Mouse (Mus musculus) CH12.LX (cell line): Measurements from ENCODE around the gene Ints5. TPM values are rescaled to one million over a fixed set of nuclear protein-coding genes. Genes with fewer than 3 reads are reported as not detected.

Experiments used
- DNase-seq: peaks from one replicate; pipeline ENCODE4 v3.0.0-alpha.2; 2013; ENCODE audit errors: extremely low read depth
- H3K27ac ChIP-seq: 2 replicates; pipeline ENCODE4 v1.5.1; 2012; ENCODE audit warnings: low read depth, mild to moderate bottlenecking, control low read depth, moderate library complexity; ENCODE audit not compliant: insufficient read depth
- H3K27me3 ChIP-seq: replicated peaks from 2 replicates; pipeline ENCODE3; 2012; ENCODE audit warnings: inconsistent platforms
- H3K36me3 ChIP-seq, 2 experiments: replicated peaks in 1 of 2; 2 replicates each; pipeline versions ENCODE3 to v1.6.1; 2012; ENCODE audit warnings: inconsistent platforms in 1 of 2, low read length in 1 of 2, mild to moderate bottlenecking in 1 of 2, mixed read lengths in 1 of 2, moderate library complexity in 1 of 2; ENCODE audit not compliant: control insufficient read depth in 1 of 2, insufficient read depth in 1 of 2
- H3K4me1 ChIP-seq, 2 experiments: 2 replicates each; pipeline ENCODE4 v1.6.1; 2012; ENCODE audit warnings: inconsistent platforms in 1 of 2, moderate library complexity in 1 of 2; ENCODE audit not compliant: insufficient read depth in 2 of 2, control insufficient read depth in 1 of 2
- H3K4me2 ChIP-seq: 2 replicates; pipeline ENCODE4 v1.6.1; 2012; ENCODE audit warnings: low read depth, mild to moderate bottlenecking, control low read depth; ENCODE audit not compliant: poor library complexity, insufficient read depth, severe bottlenecking
- H3K4me3 ChIP-seq, 3 experiments: fragments of 150-350 bp in 1 of 3; sonication (generic) in 1 of 3; replicated peaks in 1 of 3; 2 replicates each; pipeline versions ENCODE3 to v1.5.1; 2011 to 2012; ENCODE audit warnings: low read depth in 2 of 3, low read length in 2 of 3, mild to moderate bottlenecking in 2 of 3, moderate library complexity in 2 of 3, control low read depth in 1 of 3, improper control_type of control experiment in 1 of 3, inconsistent platforms in 1 of 3, mixed read lengths in 1 of 3; ENCODE audit not compliant: poor library complexity in 1 of 3
- H3K79me2 ChIP-seq: replicated peaks from 2 replicates; pipeline ENCODE4 v1.6.1; 2012; ENCODE audit warnings: mild to moderate bottlenecking, moderate library complexity; ENCODE audit not compliant: control insufficient read depth, poor library complexity, insufficient read depth, severe bottlenecking; ENCODE audit errors: extremely low read depth
- H3K9ac ChIP-seq: 2 replicates; pipeline ENCODE4 v1.6.1; 2012; ENCODE audit warnings: low read depth, mild to moderate bottlenecking, control low read depth, moderate library complexity; ENCODE audit not compliant: insufficient read depth
- H3K9me3 ChIP-seq: replicated peaks from 2 replicates; pipeline ENCODE3; 2012; ENCODE audit warnings: low read length, inconsistent platforms, mixed read lengths
- BHLHE40 ChIP-seq: IDR thresholded peaks from 2 replicates; pipeline ENCODE4 v1.6.1; 2011; ENCODE audit warnings: mild to moderate bottlenecking, low read depth, low read length, improper control_type of control experiment
- CTCF ChIP-seq, 2 experiments: IDR thresholded peaks in 1 of 2; conservative IDR thresholded peaks in 1 of 2; 2 replicates each; pipeline ENCODE4 v1.5.1; 2011 to 2012; ENCODE audit warnings: low read depth in 2 of 2, low read length in 2 of 2, improper control_type of control experiment in 1 of 2, inconsistent platforms in 1 of 2, mild to moderate bottlenecking in 1 of 2, moderate library complexity in 1 of 2
- E2F4 ChIP-seq: IDR thresholded peaks from 2 replicates; pipeline ENCODE4 v1.6.1; 2011; ENCODE audit warnings: low read depth, low read length, improper control_type of control experiment; ENCODE audit not compliant: insufficient replicate concordance
- ELF1 ChIP-seq: IDR thresholded peaks from 2 replicates; pipeline ENCODE4 v1.6.1; 2014; ENCODE audit warnings: low read depth, mild to moderate bottlenecking, inconsistent platforms, low read length, improper control_type of control experiment
- ETS1 ChIP-seq: conservative IDR thresholded peaks from 2 replicates; pipeline ENCODE4 v1.6.1; 2012; ENCODE audit warnings: low read depth, mild to moderate bottlenecking, inconsistent platforms, low read length, improper control_type of control experiment, moderate library complexity
- GABPA ChIP-seq: IDR thresholded peaks from 2 replicates; pipeline ENCODE4 v1.6.1; 2012; ENCODE audit warnings: low read depth, low read length, improper control_type of control experiment, inconsistent platforms; ENCODE audit not compliant: insufficient replicate concordance
- IRF4 ChIP-seq: IDR thresholded peaks from 2 replicates; pipeline ENCODE4 v1.6.1; 2014; ENCODE audit warnings: low read depth, mild to moderate bottlenecking, inconsistent platforms, low read length, improper control_type of control experiment
- JUN ChIP-seq: IDR thresholded peaks from 2 replicates; pipeline ENCODE4 v1.6.1; 2011; ENCODE audit warnings: low read depth, mild to moderate bottlenecking, low read length, improper control_type of control experiment, moderate library complexity; ENCODE audit not compliant: insufficient read depth
- JUND ChIP-seq: conservative IDR thresholded peaks from 2 replicates; pipeline ENCODE4 v1.6.1; 2011; ENCODE audit warnings: low read depth, low read length, improper control_type of control experiment
- KAT2A ChIP-seq: IDR thresholded peaks from 2 replicates; pipeline ENCODE4 v1.6.1; 2012; ENCODE audit warnings: low read length, improper control_type of control experiment, inconsistent platforms; ENCODE audit not compliant: insufficient replicate concordance
- MAZ ChIP-seq: IDR thresholded peaks from 2 replicates; pipeline ENCODE4 v1.6.1; 2012; ENCODE audit warnings: low read depth, mild to moderate bottlenecking, inconsistent platforms, low read length, improper control_type of control experiment, moderate library complexity
- MEF2A ChIP-seq: IDR thresholded peaks from 2 replicates; pipeline ENCODE4 v1.6.1; 2014; ENCODE audit warnings: low read depth, mild to moderate bottlenecking, inconsistent platforms, low read length, improper control_type of control experiment, borderline replicate concordance
- MXI1 ChIP-seq: IDR thresholded peaks from 2 replicates; pipeline ENCODE4 v1.6.1; 2011; ENCODE audit warnings: mild to moderate bottlenecking, low read depth, low read length, improper control_type of control experiment
- MYC ChIP-seq: IDR thresholded peaks from 2 replicates; pipeline ENCODE4 v1.6.1; 2011; ENCODE audit warnings: low read depth, mild to moderate bottlenecking, improper control_type of control experiment, low read length
- NELFE ChIP-seq: IDR thresholded peaks from 2 replicates; pipeline ENCODE4 v1.6.1; 2011; ENCODE audit warnings: low read depth, low read length, improper control_type of control experiment
- NRF1 ChIP-seq: IDR thresholded peaks from 2 replicates; pipeline ENCODE4 v1.6.1; 2014; ENCODE audit warnings: low read depth, mild to moderate bottlenecking, inconsistent platforms, low read length, improper control_type of control experiment, moderate library complexity
- POLR2A ChIP-seq: IDR thresholded peaks from 2 replicates; pipeline ENCODE4 v1.6.1; 2011; ENCODE audit warnings: low read depth, mild to moderate bottlenecking, improper control_type of control experiment, low read length
- POLR2AphosphoS2 ChIP-seq: IDR thresholded peaks from 2 replicates; pipeline ENCODE4 v1.6.1; 2011; ENCODE audit warnings: low read depth, low read length, improper control_type of control experiment
- RAD21 ChIP-seq: IDR thresholded peaks from 2 replicates; pipeline ENCODE4 v1.6.1; 2011; ENCODE audit warnings: low read depth, mild to moderate bottlenecking, low read length, improper control_type of control experiment, moderate library complexity
- RCOR1 ChIP-seq: conservative IDR thresholded peaks from 2 replicates; pipeline ENCODE4 v1.6.1; 2012; ENCODE audit warnings: low read depth, mild to moderate bottlenecking, inconsistent platforms, low read length, improper control_type of control experiment
- SIN3A ChIP-seq: IDR thresholded peaks from 2 replicates; pipeline ENCODE4 v1.6.1; 2012; ENCODE audit warnings: low read length, improper control_type of control experiment, inconsistent platforms
- SMC3 ChIP-seq: IDR thresholded peaks from 2 replicates; pipeline ENCODE4 v1.6.1; 2011; ENCODE audit warnings: low read depth, low read length, improper control_type of control experiment
- TCF12 ChIP-seq: IDR thresholded peaks from 2 replicates; pipeline ENCODE4 v1.6.1; 2014; ENCODE audit warnings: low read depth, mild to moderate bottlenecking, inconsistent platforms, low read length, improper control_type of control experiment
- UBTF ChIP-seq: IDR thresholded peaks from 2 replicates; pipeline ENCODE4 v1.6.1; 2012; ENCODE audit warnings: low read depth, mild to moderate bottlenecking, inconsistent platforms, low read length, improper control_type of control experiment, moderate library complexity
- USF1 ChIP-seq: IDR thresholded peaks from 2 replicates; pipeline ENCODE4 v1.6.1; 2014; ENCODE audit warnings: low read depth, mild to moderate bottlenecking, inconsistent platforms, low read length, improper control_type of control experiment
- USF2 ChIP-seq: conservative IDR thresholded peaks from 2 replicates; pipeline ENCODE4 v1.6.1; 2011; ENCODE audit warnings: low read depth, low read length, improper control_type of control experiment
- ZC3H11A ChIP-seq: IDR thresholded peaks from 2 replicates; pipeline ENCODE4 v1.6.1; 2012; ENCODE audit warnings: low read depth, mild to moderate bottlenecking, inconsistent platforms, low read length, improper control_type of control experiment
- ZMIZ1 ChIP-seq: IDR thresholded peaks from 2 replicates; pipeline ENCODE4 v1.6.1; 2012; ENCODE audit warnings: low read depth, mild to moderate bottlenecking, inconsistent platforms, low read length, improper control_type of control experiment
- ZNF384 ChIP-seq: IDR thresholded peaks from 2 replicates; pipeline ENCODE4 v1.6.1; 2012; ENCODE audit warnings: low read depth, low read length, improper control_type of control experiment, inconsistent platforms
- dilution Hi-C: fragments of 300-500 bp; cut with MboI; formaldehyde crosslinking; loops from 2 replicates; pipeline ENCODE4 v1.14.3; 2020; ENCODE audit warnings: low sequenced_read_pairs; ENCODE audit not compliant: extremely low pct_unique_long_range_greater_than_20kb, extremely low pct_ligation_motif_present
- in situ Hi-C: fragments of 300-500 bp; cut with MboI; formaldehyde crosslinking; loops from 3 replicates; pipeline ENCODE4 v1.14.3; 2019; ENCODE audit warnings: low sequenced_read_pairs, low pct_ligation_motif_present, low pct_unique_long_range_greater_than_20kb, mixed read lengths
- polyA plus RNA-seq: library from polyadenylated mRNA; unstranded; fragments of >175 nt; gene quantifications from 2 replicates; pipeline ENCODE4 v1.2.1, GENCODE M21; 2012; ENCODE audit warnings: low read depth; ENCODE audit not compliant: insufficient read length
- total RNA-seq, 2 experiments: library from RNA; depleted of rRNA; stranded (reverse); fragments of 300-350 nt in 1 of 2; fragments of >200 nt in 1 of 2; gene quantifications; 2 replicates each; pipeline ENCODE4 v1.2.3; 2012 to 2014

Gene Ints5
- total and polyA plus RNA-seq, 3 experiments: 17.2 to 38.9 (median 38.0) TPM

GRCm38 (mm10) chr19:8930117-8930516 is 37.3 kb downstream of the Ints5 start:
- Histone ChIP-seq H3K79me2 (peaks cover 6% of the 10 kb centered on the region; the same call in 1 of the 2 replicates), H3K4me1 (peaks cover 12 to 31% of the 10 kb centered on the region in 2 experiments; a peak in 3 of 4 replicates), H3K27ac (peak overlapping the region; percentile 75), H3K27me3 (no peaks in the 10 kb centered on the region), H3K4me3 (peak overlapping the region; percentile 80 to 93 (median 89)), H3K36me3 (peaks cover 42 to 78% of the 10 kb centered on the region in 2 experiments), H3K4me2 (peak overlapping the region; percentile 76), H3K9ac (peak overlapping the region; percentile 83), H3K9me3 (no peaks in the 10 kb centered on the region)
- dilution Hi-C loops: no loop called here
- in situ Hi-C loops: no loop called here
- DNase-seq: no peak
- no peak for TF ChIP-seq JUN
- TF ChIP-seq RAD21: no peak
- no peak for TF ChIP-seq ZNF384
- no peak for TF ChIP-seq POLR2AphosphoS2
- TF ChIP-seq RCOR1: no peak
- no peak for TF ChIP-seq SIN3A
- TF ChIP-seq MYC: no peak
- TF ChIP-seq NRF1: no peak
- TF ChIP-seq CTCF (conservative IDR thresholded peaks at IDR 0.05 in 1 of 2, IDR thresholded peaks at IDR 0.05 in 1 of 2; ENCODE audit: low read depth in 2 of 2, low read length in 2 of 2): no peak
- TF ChIP-seq NELFE: no peak
- no peak for TF ChIP-seq MAZ
- no peak for TF ChIP-seq MEF2A
- TF ChIP-seq ETS1: no peak
- TF ChIP-seq MXI1: no peak; the same call in 1 of the 2 replicates
- no peak for TF ChIP-seq BHLHE40
- no peak for TF ChIP-seq POLR2A

- TF ChIP-seq JUND (no peak), GABPA (no peak), ZMIZ1 (no peak), UBTF (no peak), SMC3 (no peak), TCF12 (no peak), ELF1 (no peak), USF2 (no peak), KAT2A (no peak), MAZ (no peak), RCOR1 (no peak), POLR2AphosphoS2 (no peak), ZNF384 (no peak), MYC (no peak), USF1 (no peak), ZC3H11A (no peak), E2F4 (no peak), IRF4 (no peak)
- H3K4me1 ChIP-seq: peaks cover 12 to 31% of the 10 kb centered on the region in 2 experiments; a peak in 3 of 4 replicates
- peak overlapping the region; percentile 76 for H3K4me2 ChIP-seq
- H3K27me3 ChIP-seq: no peaks in the 10 kb centered on the region
- H3K9ac ChIP-seq: peak overlapping the region; percentile 83; the same call in 1 of the 2 replicates
- H3K4me3 ChIP-seq: peak overlapping the region in 2 of 3 experiments; percentile 80 to 89
- peaks cover 6% of the 10 kb centered on the region; the same call in 1 of the 2 replicates for H3K79me2 ChIP-seq
- DNase-seq: no peak
- no peaks in the 10 kb centered on the region for H3K9me3 ChIP-seq
- no peak overlapping the region for H3K27ac ChIP-seq
- dilution Hi-C loops (no loop called here), in situ Hi-C loops (no loop called here)
- peaks cover 40 to 78% of the 10 kb centered on the region in 2 experiments for H3K36me3 ChIP-seq
Observed at GRCm38 (mm10) chr19:8930771-8931170, 38.0 kb downstream of the Ints5 start.
